Mouse (Mus musculus) hindbrain, embryonic 11.5 days (tissue): Measurements from ENCODE around the gene Robo1. TPM values are rescaled to one million over a fixed set of nuclear protein-coding genes. Genes with fewer than 3 reads are reported as not detected.

Source experiments
- ATAC-seq: fragments of 200-750 bp; cut with Nextera tagmentation; 2 replicates; pipeline ENCODE4 v1.8.0; 2017; ENCODE audit warnings: mild to moderate bottlenecking, moderate TSS enrichment, moderate library complexity; ENCODE audit not compliant: low FRiP score
- DNase-seq: peaks from one replicate; pipeline ENCODE4 v3.0.0-alpha.2; 2015; ENCODE audit warnings: low spot score
- H3K27ac ChIP-seq: fragments of 300-500 bp; sonication (generic); 2 replicates; pipeline ENCODE4 v1.5.1; 2014; ENCODE audit warnings: mild to moderate bottlenecking, low read depth, low read length
- H3K27me3 ChIP-seq: fragments of 300-500 bp; sonication (generic); 2 replicates; pipeline ENCODE4 v1.6.1; 2014; ENCODE audit warnings: mild to moderate bottlenecking, low read length, moderate library complexity, mixed read lengths; ENCODE audit not compliant: control insufficient read depth, insufficient read depth
- H3K36me3 ChIP-seq: fragments of 300-500 bp; sonication (generic); 2 replicates; pipeline ENCODE4 v1.6.1; 2014; ENCODE audit warnings: mild to moderate bottlenecking, low read length, moderate library complexity, mixed read lengths; ENCODE audit not compliant: control insufficient read depth, insufficient read depth
- H3K4me1 ChIP-seq: fragments of 300-500 bp; sonication (generic); replicated peaks from 2 replicates; pipeline ENCODE4 v1.6.1; 2014; ENCODE audit warnings: low read length, mixed read lengths; ENCODE audit not compliant: control insufficient read depth, insufficient read depth
- H3K4me2 ChIP-seq: fragments of 300-500 bp; sonication (generic); replicated peaks from 2 replicates; pipeline ENCODE4 v1.6.1; 2014; ENCODE audit warnings: mild to moderate bottlenecking, low read depth, low read length
- H3K4me3 ChIP-seq: fragments of 300-500 bp; sonication (generic); 2 replicates; pipeline ENCODE4 v1.5.1; 2014; ENCODE audit warnings: low read depth, low read length
- H3K9ac ChIP-seq: fragments of 300-500 bp; sonication (generic); 2 replicates; pipeline ENCODE4 v1.6.1; 2014; ENCODE audit warnings: low read depth, low read length
- H3K9me3 ChIP-seq: fragments of 300-500 bp; sonication (generic); 2 replicates; pipeline ENCODE4 v1.6.1; 2016; ENCODE audit warnings: low read length; ENCODE audit not compliant: control insufficient read depth
- WGBS: fragments of 180-500 bp; shearing (Covaris S2); extraction: QIAGEN DNeasy Blood & Tissue Kit; methylation state at CpG from one replicate; pipeline ENCODE4 v1.1.7; 2014; 5-methylcytosine and 5-hydroxymethylcytosine counted together
- polyA plus RNA-seq: library from polyadenylated mRNA; unstranded; fragments of >200 nt; fragmentation: Nextera tagmentation; extraction: Ambion mirVana; gene quantifications from 2 replicates; pipeline ENCODE4 v1.2.1, GENCODE M21; 2014

Gene Robo1
- polyA plus RNA-seq, 1 experiment from 2014 or later, result 55.9 TPM

GRCm38 (mm10) chr16:72963782-72964181 is 655.7 kb downstream of the Robo1 start:
- H3K9ac ChIP-seq, result no peak overlapping the region
- no peaks in the 10 kb centered on the region for H3K27me3 ChIP-seq
- H3K4me3 ChIP-seq, result no peak overlapping the region
- H3K9me3 ChIP-seq, result no peaks in the 10 kb centered on the region
- ATAC-seq (no peak), DNase-seq (no peak)
- H3K4me1 ChIP-seq, result no peaks in the 10 kb centered on the region
- H3K27ac ChIP-seq, result no peak overlapping the region
- WGBS, result 97% methylated on average over 3 of the region's 3 CpGs
- H3K4me2 ChIP-seq, result no peak overlapping the region
- peaks cover 4% of the 10 kb centered on the region; the same call in 1 of the 2 replicates for H3K36me3 ChIP-seq

DNA sequence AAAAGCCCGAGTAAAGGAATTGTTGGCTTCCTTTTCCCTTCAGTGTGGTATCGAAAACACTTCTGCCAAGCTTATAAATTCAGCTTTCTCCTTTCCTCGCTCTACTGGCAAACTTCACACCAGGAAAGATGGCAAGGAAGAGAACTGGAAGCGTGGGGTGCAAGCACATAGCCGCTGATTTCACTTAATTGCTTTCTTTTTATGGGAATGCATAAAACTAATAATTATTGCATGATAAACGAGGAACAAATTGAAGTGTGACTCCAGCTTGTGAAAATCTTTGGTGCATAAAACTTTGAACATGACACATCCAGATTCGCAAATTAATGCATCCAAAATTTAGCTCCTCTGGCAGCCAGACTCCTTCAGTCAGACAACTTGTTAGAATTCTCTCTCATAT is 659.4 kb downstream of the Robo1 start:
- no peaks in the 10 kb centered on the region for H3K4me1 ChIP-seq
- no peaks in the 10 kb centered on the region for H3K9me3 ChIP-seq
- no peaks in the 10 kb centered on the region for H3K27me3 ChIP-seq
- 92% methylated on average over 7 of the region's 7 CpGs for WGBS
- H3K36me3 ChIP-seq, result no peaks in the 10 kb centered on the region; the same call in 1 of the 2 replicates
- no peak overlapping the region for H3K9ac ChIP-seq
- ATAC-seq (no peak), DNase-seq (no peak)
- H3K4me2 ChIP-seq, result no peak overlapping the region
- H3K4me3 ChIP-seq, result no peak overlapping the region
- H3K27ac ChIP-seq, result no peak overlapping the region

GRCm38 (mm10) chr16:72969990-72970389 is 661.9 kb downstream of the Robo1 start:
- DNase-seq, result no peak
- 90% methylated on average over 7 of the region's 7 CpGs for WGBS

DNA sequence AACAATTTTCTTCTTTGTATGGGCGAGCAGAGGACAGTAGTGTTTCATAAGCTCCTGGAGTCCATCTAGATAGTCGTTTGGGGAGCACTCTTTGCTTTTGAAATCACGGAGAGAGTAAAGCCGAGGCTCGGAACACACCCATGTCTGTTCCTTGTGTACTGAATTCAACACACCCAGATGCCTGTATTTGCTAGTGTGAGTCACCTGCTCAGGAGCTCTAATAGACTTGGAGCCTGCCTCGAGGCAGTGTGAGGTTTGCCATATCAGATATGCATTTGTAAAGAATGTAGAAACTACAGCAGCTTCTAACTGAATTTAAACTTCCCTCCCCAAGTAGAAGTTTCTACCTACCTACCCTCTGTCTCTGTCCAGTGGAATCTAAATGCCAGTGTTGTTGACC is 665.6 kb downstream of the Robo1 start:
- Histone ChIP-seq H3K4me3 (no peak overlapping the region), H3K36me3 (no peaks in the 10 kb centered on the region), H3K4me2 (no peak overlapping the region), H3K27me3 (no peaks in the 10 kb centered on the region), H3K9me3 (no peaks in the 10 kb centered on the region), H3K27ac (no peak overlapping the region), H3K4me1 (no peaks in the 10 kb centered on the region), H3K9ac (no peak overlapping the region)
- DNase-seq (no peak), ATAC-seq (no peak)
- WGBS, result 91% methylated on average over 6 of the region's 6 CpGs

More at GRCm38 (mm10) chr16:72969990-72970389, 661.9 kb downstream of the Robo1 start:
- Histone ChIP-seq H3K9ac (no peak overlapping the region), H3K4me3 (no peak overlapping the region), H3K27ac (no peak overlapping the region), H3K4me2 (no peak overlapping the region), H3K36me3 (no peaks in the 10 kb centered on the region), H3K27me3 (no peaks in the 10 kb centered on the region), H3K4me1 (no peaks in the 10 kb centered on the region), H3K9me3 (no peaks in the 10 kb centered on the region)
- no peak for ATAC-seq

DNA sequence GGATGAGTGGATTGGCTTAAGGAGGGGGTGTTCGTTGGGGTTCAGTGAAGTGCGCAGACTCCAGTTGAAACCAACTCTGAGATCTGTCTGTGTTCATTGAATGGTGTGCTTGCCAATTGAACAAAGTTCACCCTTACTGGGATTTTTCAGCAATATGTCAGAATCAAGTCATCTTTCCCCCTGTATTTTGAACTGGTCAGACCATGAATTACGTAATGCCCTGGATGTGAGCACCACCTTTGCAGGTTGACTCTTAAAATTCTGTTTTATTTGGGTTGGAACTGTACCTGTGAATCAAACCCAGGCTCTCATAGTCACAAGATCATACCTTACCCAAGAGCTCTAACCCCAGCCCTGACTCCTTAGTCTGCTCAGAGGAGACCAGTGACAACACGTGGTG is 666.6 kb downstream of the Robo1 start:
- no peaks in the 10 kb centered on the region for H3K36me3 ChIP-seq
- no peaks in the 10 kb centered on the region for H3K27me3 ChIP-seq
- WGBS, result 92% methylated on average over 4 of the region's 4 CpGs
- H3K4me2 ChIP-seq, result no peak overlapping the region
- ATAC-seq (no peak), DNase-seq (no peak)
- no peak overlapping the region for H3K9ac ChIP-seq
- no peak overlapping the region for H3K4me3 ChIP-seq
- no peaks in the 10 kb centered on the region for H3K9me3 ChIP-seq
- H3K4me1 ChIP-seq, result no peaks in the 10 kb centered on the region
- H3K27ac ChIP-seq, result no peak overlapping the region

DNA sequence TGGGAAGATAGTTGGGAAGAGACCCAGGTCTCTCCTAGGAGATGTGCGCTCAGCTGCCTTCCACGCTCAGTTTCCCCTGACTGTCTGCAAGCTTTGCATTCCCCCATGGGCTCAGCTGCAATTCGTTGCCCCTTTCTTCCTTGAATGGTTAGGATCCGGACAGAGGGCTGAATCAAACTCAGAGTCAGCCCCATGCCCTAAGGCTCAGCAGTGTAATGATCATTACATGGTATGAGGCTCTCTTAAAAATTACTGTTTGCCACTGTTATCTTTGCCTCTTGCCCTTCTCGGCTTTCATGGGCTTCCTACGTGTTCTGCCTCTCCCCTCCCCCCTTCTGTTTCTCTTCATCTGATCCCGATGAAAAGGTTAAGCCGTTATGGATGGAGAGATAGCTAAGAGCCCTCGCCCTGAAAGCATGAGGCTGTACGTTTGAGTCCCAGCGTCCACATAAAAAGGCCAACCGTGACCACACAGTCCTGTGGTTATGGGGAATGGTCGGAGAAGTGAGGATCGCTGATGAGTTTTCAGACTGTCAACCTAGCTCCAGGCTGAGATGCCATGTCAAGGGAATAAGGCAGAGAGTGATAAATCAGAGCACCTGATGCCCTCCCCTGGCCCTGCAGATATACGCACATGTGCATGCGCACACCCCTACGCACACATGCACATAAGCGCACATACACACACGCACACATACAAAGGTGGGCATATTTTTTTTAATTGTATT is 668.9 kb downstream of the Robo1 start:
- Histone ChIP-seq H3K27ac (peak overlapping the region; percentile 65; the same call in 1 of the 2 replicates), H3K27me3 (no peaks in the 10 kb centered on the region), H3K4me2 (no peak overlapping the region), H3K9ac (no peak overlapping the region), H3K4me1 (no peaks in the 10 kb centered on the region), H3K4me3 (no peak overlapping the region), H3K9me3 (no peaks in the 10 kb centered on the region), H3K36me3 (no peaks in the 10 kb centered on the region)
- WGBS, result 56% methylated on average over 19 of the region's 19 CpGs
- DNase-seq (peak; percentile 36), ATAC-seq (peak; percentile 70)

GRCm38 (mm10) chr16:72979407-72980219 is 671.5 kb downstream of the Robo1 start:
- Histone ChIP-seq H3K4me2 (no peak overlapping the region), H3K27ac (no peak overlapping the region), H3K9me3 (no peaks in the 10 kb centered on the region), H3K4me3 (no peak overlapping the region), H3K27me3 (no peaks in the 10 kb centered on the region), H3K4me1 (no peaks in the 10 kb centered on the region), H3K36me3 (no peaks in the 10 kb centered on the region), H3K9ac (no peak overlapping the region)
- DNase-seq, result peak; percentile 85
- 34% methylated on average over 8 of the region's 8 CpGs for WGBS
- ATAC-seq, result peak; percentile 52

DNA sequence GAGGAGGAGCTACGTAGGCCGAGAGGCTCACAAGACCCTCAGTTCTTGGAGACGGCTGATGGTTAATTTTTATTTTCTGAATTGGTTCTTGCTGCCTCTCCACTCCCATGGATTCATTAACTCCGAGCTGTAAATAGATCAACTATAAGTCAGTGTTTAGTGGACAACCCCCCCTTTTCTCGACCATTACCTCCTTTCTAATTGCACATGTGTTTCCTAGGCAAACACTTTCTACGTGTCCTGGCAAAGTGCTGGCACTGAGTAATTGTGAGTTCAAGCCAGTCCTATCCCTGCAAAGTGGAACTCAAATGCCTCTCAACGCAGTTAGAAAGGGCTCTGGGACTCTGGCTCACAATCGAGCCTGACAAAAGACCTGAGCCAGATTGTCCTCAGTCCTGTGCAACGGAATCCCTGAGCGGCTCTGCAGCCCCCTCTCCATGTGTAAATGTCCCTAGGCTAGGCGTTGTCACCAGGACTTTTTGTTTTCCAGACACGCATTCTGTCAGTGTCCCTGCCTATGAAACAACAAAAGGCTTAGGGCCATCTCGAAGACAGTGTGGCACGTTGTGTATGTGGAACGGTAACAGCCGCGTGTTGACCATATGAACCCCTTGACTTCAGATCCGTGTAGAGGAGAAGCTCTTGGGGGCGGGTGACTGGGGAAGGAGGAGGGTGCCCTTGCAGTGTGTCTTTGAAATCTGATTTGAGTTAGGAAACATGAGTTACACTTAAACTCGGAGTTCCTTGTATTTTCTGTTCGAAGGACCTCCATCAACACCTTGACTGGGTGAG is 682.5 kb downstream of the Robo1 start:
- H3K36me3 ChIP-seq, result no peaks in the 10 kb centered on the region
- H3K9me3 ChIP-seq, result no peaks in the 10 kb centered on the region
- ATAC-seq (no peak), DNase-seq (no peak)
- H3K4me3 ChIP-seq, result no peak overlapping the region
- H3K27ac ChIP-seq, result no peak overlapping the region
- no peak overlapping the region for H3K4me2 ChIP-seq
- H3K9ac ChIP-seq, result no peak overlapping the region
- no peaks in the 10 kb centered on the region for H3K27me3 ChIP-seq
- 89% methylated on average over 21 of the region's 21 CpGs for WGBS
- no peaks in the 10 kb centered on the region for H3K4me1 ChIP-seq
